Mouse (Mus musculus) ES-E14 (cell line): ENCODE measurements around the gene Ddx58.

Experiments
- CHD2 ChIP-seq: IDR thresholded peaks from 2 replicates; pipeline ENCODE4 v1.6.1; 2014; ENCODE audit warnings: mild to moderate bottlenecking, low read depth, low read length, inconsistent platforms
- ZNF384 ChIP-seq: IDR thresholded peaks from 2 replicates; pipeline ENCODE4 v1.6.1; 2012; ENCODE audit warnings: low read depth, low read length, inconsistent platforms

DNA sequence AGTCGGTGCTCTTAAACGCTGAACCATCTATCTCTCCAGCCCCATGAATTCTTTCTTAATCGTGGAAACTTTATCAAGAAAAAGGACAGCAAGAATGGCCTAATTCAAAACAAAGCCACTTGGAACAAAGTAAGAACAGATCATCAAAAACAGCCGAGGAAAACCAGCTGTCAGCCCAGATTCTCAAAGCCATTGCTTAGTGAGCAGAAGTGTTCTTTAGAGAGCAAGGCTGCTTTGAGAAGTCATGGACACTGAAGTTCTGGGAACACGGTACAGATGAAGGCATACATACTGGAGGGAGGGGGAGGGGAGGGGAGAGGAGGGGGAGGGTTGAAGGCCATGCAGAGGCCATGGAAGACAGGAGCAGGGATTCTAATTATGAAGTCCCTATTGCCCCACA lies 13.5 kb downstream of the Ddx58 start:
- no peak for TF ChIP-seq CHD2
- no peak for TF ChIP-seq ZNF384
